Mouse (Mus musculus): Measurements from ENCODE around the gene Pak6.

DNA sequence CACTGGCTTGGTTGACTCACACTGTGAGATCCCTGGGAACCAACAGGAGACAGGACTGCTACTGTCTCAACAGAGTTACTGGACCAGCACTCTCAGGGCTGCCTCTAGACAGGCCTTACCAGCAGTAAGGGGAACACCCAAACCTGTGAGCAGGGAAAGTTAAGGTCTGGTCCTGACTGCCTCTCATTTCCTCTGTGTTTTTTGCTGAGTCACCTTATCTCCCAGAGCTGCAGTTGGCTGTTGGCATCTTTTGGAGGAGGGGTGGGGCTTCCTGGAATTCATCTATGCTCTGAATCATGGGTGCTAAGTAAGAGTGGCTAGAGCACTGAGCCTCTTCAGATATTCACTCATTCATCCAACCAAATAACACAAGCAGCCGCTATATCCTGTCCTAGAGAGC, 4.0 kb upstream of the Pak6 start:
- no peak for TF ChIP-seq E2F4 (IDR thresholded peaks at IDR 0.05; ENCODE audit: insufficient read depth)
- TF ChIP-seq POLR2AphosphoS2 (IDR thresholded peaks at IDR 0.05; ENCODE audit: insufficient read length, low read depth), result no peak
- no peak for TF ChIP-seq TCF12 (IDR thresholded peaks at IDR 0.05; ENCODE audit: insufficient read depth, poor library complexity, severe bottlenecking)
- TF ChIP-seq POLR2A (IDR thresholded peaks at IDR 0.05; ENCODE audit: insufficient read length, low read depth), result no peak
- TF ChIP-seq USF1 (IDR thresholded peaks at IDR 0.05; ENCODE audit: low read depth), result no peak
- no peak for TF ChIP-seq MYOD1 (IDR thresholded peaks at IDR 0.05; ENCODE audit: control insufficient read depth in 1 of 3, insufficient read length in 2 of 3, low read depth in 2 of 3)
- no peak for TF ChIP-seq CEBPB (IDR thresholded peaks at IDR 0.05; ENCODE audit: insufficient read depth, poor library complexity, severe bottlenecking)
- no peak for TF ChIP-seq SRF (IDR thresholded peaks at IDR 0.05; ENCODE audit: control insufficient read depth, insufficient read length, low read depth)
- TF ChIP-seq MAX (IDR thresholded peaks at IDR 0.05; ENCODE audit: low read depth), result no peak
- no peak for TF ChIP-seq MYOG (IDR thresholded peaks at IDR 0.05; ENCODE audit: control insufficient read depth in 1 of 3, insufficient read depth in 1 of 3, insufficient read length in 2 of 3, low read depth in 2 of 3)
- TF ChIP-seq REST (IDR thresholded peaks at IDR 0.05; ENCODE audit: insufficient read depth, insufficient read length), result no peak
- TF ChIP-seq TCF3 (IDR thresholded peaks at IDR 0.05; ENCODE audit: insufficient read length, low read depth), result no peak
